Mouse (Mus musculus): ENCODE results near the gene Slc4a3. TPM values are rescaled to one million over a fixed set of nuclear protein-coding genes. Genes with fewer than 3 reads are reported as not detected.

The Slc4a3 gene
- total and polyA plus RNA-seq, 2 experiments from 2014 or later: 96.4 to 191 TPM

GRCm38 (mm10) chr1:75559212-75559925 lies 13.3 kb downstream of the Slc4a3 start:
- peak; percentile 99 for TF ChIP-seq CTCF (IDR thresholded peaks at IDR 0.05; ENCODE audit: low read depth)
- peak; percentile 96 for ATAC-seq
- Histone ChIP-seq H3K4me2 (ENCODE audit: low read depth, low read length) (peak overlapping the region; percentile 38), H3K36me3 (ENCODE audit: insufficient read depth, low read length) (peaks cover 24% of the 10 kb centered on the region), H3K9ac (replicated peaks; ENCODE audit: low read length) (no peak overlapping the region), H3K9me3 (ENCODE audit: low read length) (no peaks in the 10 kb centered on the region), H3K4me3 (ENCODE audit: low read length) (no peak overlapping the region), H3K27ac (peak overlapping the region; percentile 79), H3K4me1 (ENCODE audit: insufficient read depth, low read length) (peaks cover 15% of the 10 kb centered on the region; the same call in 1 of the 2 replicates), H3K27me3 (ENCODE audit: insufficient read depth, low read length) (no peaks in the 10 kb centered on the region)
- DNase-seq (ENCODE audit: low spot score): peak; percentile 98
- WGBS: 6% methylated on average over 17 of the region's 17 CpGs

- Histone ChIP-seq H3K4me1 (ENCODE audit: insufficient read depth, low read length) (peaks cover 15% of the 10 kb centered on the region; the same call in 1 of the 2 replicates), H3K27me3 (ENCODE audit: insufficient read depth, low read length) (no peaks in the 10 kb centered on the region), H3K9ac (replicated peaks; ENCODE audit: low read length) (no peak overlapping the region), H3K9me3 (ENCODE audit: low read length) (no peaks in the 10 kb centered on the region), H3K4me3 (ENCODE audit: low read length) (no peak overlapping the region), H3K4me2 (ENCODE audit: low read depth, low read length) (no peak overlapping the region), H3K27ac (no peak overlapping the region), H3K36me3 (ENCODE audit: insufficient read depth, low read length) (peaks cover 14% of the 10 kb centered on the region)
- no peak for ATAC-seq
- no peak for TF ChIP-seq CTCF (IDR thresholded peaks at IDR 0.05; ENCODE audit: low read depth)
- DNase-seq (ENCODE audit: low spot score): no peak
- WGBS: 78% methylated on average over 12 of the region's 12 CpGs
Observed at GRCm38 (mm10) chr1:75560206-75560913, 14.3 kb downstream of the Slc4a3 start.

DNA sequence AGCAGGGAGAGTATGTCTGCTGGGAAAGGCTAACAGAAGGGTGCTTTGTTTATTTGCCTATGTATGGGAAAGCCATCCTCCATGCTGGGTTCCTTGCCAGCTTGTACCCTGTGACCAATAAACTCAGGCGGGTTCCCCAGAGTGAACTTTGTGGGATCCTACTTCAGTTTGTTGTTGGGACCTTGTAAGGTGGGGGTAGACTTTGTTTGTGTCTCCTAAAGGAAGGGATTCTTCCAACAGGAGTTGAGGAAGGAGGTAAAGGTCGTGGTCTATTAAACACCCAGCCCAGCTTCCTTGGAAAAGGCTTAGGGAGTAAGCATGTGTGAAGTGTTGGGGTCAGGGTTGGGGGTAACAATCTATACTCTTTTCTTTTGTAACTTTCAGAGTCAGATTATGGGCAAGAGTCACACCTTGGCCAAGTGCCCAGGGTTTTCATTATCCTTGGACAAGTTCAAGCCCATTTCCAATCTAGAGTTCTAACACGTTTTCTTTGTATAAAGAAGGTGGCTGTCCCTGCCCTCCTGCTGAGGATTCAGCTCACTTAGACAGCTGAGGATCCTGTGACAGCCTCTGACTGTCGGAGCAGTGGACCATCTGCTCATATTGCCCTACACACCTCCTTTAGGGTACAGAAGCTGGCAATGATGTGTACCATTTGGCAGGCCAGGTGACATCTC lies 15.3 kb downstream of the Slc4a3 start:
- Histone ChIP-seq H3K4me2 (ENCODE audit: low read depth, low read length) (no peak overlapping the region), H3K4me3 (ENCODE audit: low read length) (no peak overlapping the region), H3K27me3 (ENCODE audit: insufficient read depth, low read length) (no peaks in the 10 kb centered on the region), H3K9ac (replicated peaks; ENCODE audit: low read length) (no peak overlapping the region), H3K36me3 (ENCODE audit: insufficient read depth, low read length) (peaks cover 12% of the 10 kb centered on the region), H3K4me1 (ENCODE audit: insufficient read depth, low read length) (peaks cover 15% of the 10 kb centered on the region; the same call in 1 of the 2 replicates), H3K27ac (peak overlapping the region; percentile 76), H3K9me3 (ENCODE audit: low read length) (no peaks in the 10 kb centered on the region)
- no peak for TF ChIP-seq CTCF (IDR thresholded peaks at IDR 0.05; ENCODE audit: low read depth)
- DNase-seq (ENCODE audit: low spot score): no peak
- WGBS: 34% methylated on average over 4 of the region's 4 CpGs
- peak; percentile 19; the same call in 1 of the 2 replicates for ATAC-seq

- Histone ChIP-seq H3K27me3 (ENCODE audit: insufficient read depth, low read length) (no peaks in the 10 kb centered on the region), H3K9ac (replicated peaks; ENCODE audit: low read length) (no peak overlapping the region), H3K4me1 (ENCODE audit: insufficient read depth, low read length) (peaks cover 15% of the 10 kb centered on the region; the same call in 1 of the 2 replicates), H3K4me3 (ENCODE audit: low read length) (no peak overlapping the region), H3K4me2 (ENCODE audit: low read depth, low read length) (no peak overlapping the region), H3K9me3 (ENCODE audit: low read length) (no peaks in the 10 kb centered on the region), H3K36me3 (ENCODE audit: insufficient read depth, low read length) (peaks cover 9% of the 10 kb centered on the region), H3K27ac (peak overlapping the region; percentile 76)
- no peak for TF ChIP-seq CTCF (IDR thresholded peaks at IDR 0.05; ENCODE audit: low read depth)
- 11% methylated on average over 1 of the region's 1 CpGs for WGBS
- ATAC-seq: no peak; the same call in 1 of the 2 replicates
- DNase-seq (ENCODE audit: low spot score): peak; percentile 44
Observed at GRCm38 (mm10) chr1:75561898-75562238, 15.8 kb downstream of the Slc4a3 start.

DNA sequence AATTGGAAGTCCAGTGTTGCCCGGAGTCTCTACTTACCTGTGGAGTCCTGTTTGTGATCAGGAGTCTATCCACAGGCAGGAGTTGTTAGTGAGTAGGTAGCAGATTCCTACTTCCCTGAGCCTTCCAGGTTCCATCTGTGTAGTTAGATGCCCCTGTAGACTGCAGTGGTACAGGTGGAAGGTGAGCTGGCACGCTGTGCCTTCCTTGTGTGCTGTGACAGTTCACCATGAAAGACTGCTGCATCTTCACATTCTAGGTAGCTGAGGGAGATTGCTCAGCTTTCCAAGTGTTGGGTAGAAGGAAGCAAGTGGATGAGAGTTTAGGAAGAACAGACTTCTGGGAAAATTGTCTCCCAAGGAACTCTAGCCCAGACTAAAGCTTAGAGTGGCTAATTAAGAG lies 18.0 kb downstream of the Slc4a3 start:
- DNase-seq (ENCODE audit: low spot score) (no peak), ATAC-seq (no peak)
- Histone ChIP-seq H3K4me1 (ENCODE audit: insufficient read depth, low read length) (peaks cover 13% of the 10 kb centered on the region; the same call in 1 of the 2 replicates), H3K27ac (no peak overlapping the region), H3K36me3 (ENCODE audit: insufficient read depth, low read length) (no peaks in the 10 kb centered on the region), H3K27me3 (ENCODE audit: insufficient read depth, low read length) (no peaks in the 10 kb centered on the region), H3K9ac (replicated peaks; ENCODE audit: low read length) (no peak overlapping the region), H3K4me2 (ENCODE audit: low read depth, low read length) (no peak overlapping the region), H3K4me3 (ENCODE audit: low read length) (no peak overlapping the region), H3K9me3 (ENCODE audit: low read length) (no peaks in the 10 kb centered on the region)
- WGBS: 86% methylated on average over 2 of the region's 2 CpGs
- no peak for TF ChIP-seq CTCF (IDR thresholded peaks at IDR 0.05; ENCODE audit: low read depth)

GRCm38 (mm10) chr1:75564916-75565315 lies 18.9 kb downstream of the Slc4a3 start:
- Histone ChIP-seq H3K9me3 (ENCODE audit: low read length) (no peaks in the 10 kb centered on the region), H3K27ac (no peak overlapping the region), H3K9ac (replicated peaks; ENCODE audit: low read length) (no peak overlapping the region), H3K4me2 (ENCODE audit: low read depth, low read length) (no peak overlapping the region), H3K36me3 (ENCODE audit: insufficient read depth, low read length) (no peaks in the 10 kb centered on the region), H3K4me3 (ENCODE audit: low read length) (no peak overlapping the region), H3K27me3 (ENCODE audit: insufficient read depth, low read length) (no peaks in the 10 kb centered on the region), H3K4me1 (ENCODE audit: insufficient read depth, low read length) (peaks cover 11% of the 10 kb centered on the region; the same call in 1 of the 2 replicates)
- DNase-seq (ENCODE audit: low spot score): no peak
- WGBS: 71% methylated on average over 5 of the region's 5 CpGs
- no peak for ATAC-seq
- TF ChIP-seq CTCF (IDR thresholded peaks at IDR 0.05; ENCODE audit: low read depth): peak; percentile 3; the same call in 1 of the 2 replicates

Data from hindbrain, postnatal 0 days (tissue).